Mouse (Mus musculus): ENCODE measurements around the gene Flt3l. TPM values are rescaled to one million over a fixed set of nuclear protein-coding genes. Genes with fewer than 3 reads are reported as not detected.
"Not testable (repeated sequence)": the region's sequence is repeated elsewhere in the genome, so short reads cannot be mapped to it uniquely, and the experiment has no call there.

The Flt3l gene
- total RNA-seq, 2 experiments from 2014 or later, result 18.8 to 23.1 TPM

DNA sequence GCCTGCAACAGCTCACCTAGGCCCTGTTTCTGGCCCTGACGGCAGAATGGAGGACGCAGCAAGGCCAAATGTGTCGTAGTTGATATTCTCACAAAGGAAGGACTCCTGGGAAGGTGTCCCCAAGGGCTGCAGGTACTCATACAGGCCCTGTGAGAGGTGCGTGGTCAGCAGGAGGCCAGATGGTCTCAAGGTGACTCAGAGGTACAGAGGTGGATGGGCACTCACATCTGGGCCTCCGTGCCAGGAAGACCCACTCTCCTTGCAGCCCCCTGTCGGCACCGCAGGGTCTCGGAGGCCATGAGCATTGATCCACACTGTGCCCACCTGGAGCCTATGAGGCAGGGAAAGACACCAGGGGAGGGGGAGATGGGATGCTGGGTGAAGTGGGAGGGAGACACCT, 9.2 kb upstream of the Flt3l start:
- no peak for DNase-seq (ENCODE audit: low spot score in 2 of 2)

- no peak for DNase-seq (ENCODE audit: low spot score in 2 of 2)
These were observed 8.3 kb upstream of the Flt3l start for GRCm38 (mm10) chr7:45144368-45145174.

- DNase-seq (ENCODE audit: low spot score in 2 of 2), result no peak
These were observed 5.7 kb upstream of the Flt3l start for GRCm38 (mm10) chr7:45141914-45142313.

DNA sequence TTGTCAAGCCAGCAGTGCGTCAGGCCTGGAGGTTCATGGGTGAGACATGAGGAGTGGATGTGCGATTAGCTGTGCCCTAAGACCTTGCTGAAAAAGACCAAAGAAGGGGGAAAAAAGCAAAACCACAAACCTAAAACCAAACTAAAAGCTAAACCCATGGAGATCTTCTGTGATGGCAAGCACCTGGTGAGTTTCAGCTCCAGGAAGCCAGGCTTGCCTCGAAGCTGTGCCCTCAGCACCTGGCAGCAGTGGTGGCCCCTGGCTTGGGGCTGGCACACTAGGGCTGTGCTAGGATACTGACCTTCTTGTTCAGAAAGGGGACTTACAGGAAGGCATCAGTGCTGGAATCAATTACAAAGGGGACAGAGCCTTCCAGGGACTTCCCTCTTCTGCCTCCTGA, 5.1 kb upstream of the Flt3l start:
- DNase-seq (ENCODE audit: low spot score in 2 of 2), result no peak

DNA sequence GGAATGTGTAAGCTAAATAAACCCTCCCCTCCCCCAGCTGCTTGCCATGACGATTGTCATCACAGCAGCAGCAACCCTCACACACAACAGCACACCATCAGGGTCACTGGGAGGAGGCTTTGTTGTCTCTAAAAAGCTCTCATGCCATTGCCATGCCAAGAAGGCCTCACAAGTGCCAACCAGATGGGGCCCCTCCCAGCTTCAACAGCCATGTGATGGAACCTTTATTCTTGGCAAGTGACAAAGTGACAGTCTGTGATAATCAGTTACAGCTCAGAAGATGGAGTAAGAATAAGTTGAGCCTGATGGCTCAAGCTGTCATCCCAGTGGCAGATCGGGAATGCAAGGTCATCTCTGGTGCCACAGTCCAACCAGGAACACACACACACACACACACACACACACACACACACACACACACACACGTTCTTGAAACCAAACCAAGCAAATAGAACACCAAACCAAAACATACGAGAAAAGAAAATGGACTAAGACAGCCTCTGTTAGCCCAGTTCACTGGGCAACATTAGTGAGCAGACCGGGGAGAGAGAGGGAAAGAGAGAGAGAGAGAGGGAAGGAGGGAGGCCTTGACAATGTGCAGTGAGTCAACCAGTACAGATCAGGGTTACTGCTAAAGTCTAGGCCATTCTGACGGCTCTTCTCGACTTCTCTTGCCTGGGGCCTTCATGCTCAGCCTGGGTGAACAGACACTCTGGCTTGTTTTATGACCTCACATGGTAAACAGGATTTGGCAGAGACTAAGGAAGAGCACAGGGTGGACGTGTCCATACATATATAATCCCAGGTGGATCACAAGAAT, 3.9 kb upstream of the Flt3l start:
- no peak for DNase-seq (ENCODE audit: low spot score in 2 of 2)

- DNase-seq (ENCODE audit: low spot score in 2 of 2), result no peak
These were observed 2.2 kb upstream of the Flt3l start for GRCm38 (mm10) chr7:45138403-45138802.

GRCm38 (mm10) chr7:45137171-45138006, 1.2 kb upstream of the Flt3l start:
- no peak for DNase-seq (ENCODE audit: low spot score in 2 of 2)

- no peak for DNase-seq (ENCODE audit: low spot score in 2 of 2)
These were observed 862 bp downstream of the Flt3l start for GRCm38 (mm10) chr7:45135370-45135769.

- no peak for DNase-seq (ENCODE audit: low spot score in 2 of 2)
These were observed 1.6 kb downstream of the Flt3l start for GRCm38 (mm10) chr7:45134544-45135026.

DNA sequence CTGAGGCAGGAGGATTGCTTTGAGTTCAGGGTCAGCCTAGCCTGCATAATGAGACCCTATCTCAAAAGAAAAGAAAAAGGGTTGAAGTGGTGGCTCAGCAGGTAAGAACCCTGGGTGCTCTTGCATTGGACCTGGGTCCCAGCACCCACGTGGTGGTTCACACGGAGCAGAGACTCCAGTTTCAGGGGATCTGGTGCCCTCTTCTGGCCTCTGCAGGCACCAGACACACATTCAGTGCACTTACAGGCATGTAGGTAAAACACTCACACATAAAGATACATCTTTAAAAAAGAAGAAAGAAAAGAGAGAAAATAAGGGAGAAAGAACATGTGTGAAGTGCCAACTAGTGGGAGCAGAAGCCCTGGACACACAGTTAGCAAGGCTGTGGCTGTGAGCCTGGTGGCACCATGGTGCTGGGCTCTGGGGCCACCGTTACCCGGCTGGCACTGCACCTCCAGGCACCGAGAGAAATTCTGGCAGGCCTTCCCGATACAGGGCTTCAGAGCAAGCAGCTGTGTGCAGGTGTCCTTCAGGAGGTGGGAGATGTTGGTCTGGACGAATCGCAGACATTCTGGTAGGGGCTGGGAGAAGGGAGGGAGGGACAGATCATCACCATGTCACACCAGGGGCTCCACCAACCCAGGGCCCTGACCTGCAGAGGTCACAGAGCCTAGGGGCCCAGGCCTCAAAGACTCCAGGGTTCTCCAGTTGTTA, 2.6 kb downstream of the Flt3l start:
- no peak for DNase-seq (ENCODE audit: low spot score in 2 of 2)

- no peak for DNase-seq (ENCODE audit: low spot score in 2 of 2)
These were observed 4.4 kb downstream of the Flt3l start for GRCm38 (mm10) chr7:45131850-45132249.

- DNase-seq (ENCODE audit: low spot score in 2 of 2), result no peak
These were observed 6.3 kb downstream of the Flt3l start for GRCm38 (mm10) chr7:45129776-45130512.

GRCm38 (mm10) chr7:45129318-45129717, 6.9 kb downstream of the Flt3l start:
- no peak for DNase-seq (ENCODE audit: low spot score in 2 of 2)

DNA sequence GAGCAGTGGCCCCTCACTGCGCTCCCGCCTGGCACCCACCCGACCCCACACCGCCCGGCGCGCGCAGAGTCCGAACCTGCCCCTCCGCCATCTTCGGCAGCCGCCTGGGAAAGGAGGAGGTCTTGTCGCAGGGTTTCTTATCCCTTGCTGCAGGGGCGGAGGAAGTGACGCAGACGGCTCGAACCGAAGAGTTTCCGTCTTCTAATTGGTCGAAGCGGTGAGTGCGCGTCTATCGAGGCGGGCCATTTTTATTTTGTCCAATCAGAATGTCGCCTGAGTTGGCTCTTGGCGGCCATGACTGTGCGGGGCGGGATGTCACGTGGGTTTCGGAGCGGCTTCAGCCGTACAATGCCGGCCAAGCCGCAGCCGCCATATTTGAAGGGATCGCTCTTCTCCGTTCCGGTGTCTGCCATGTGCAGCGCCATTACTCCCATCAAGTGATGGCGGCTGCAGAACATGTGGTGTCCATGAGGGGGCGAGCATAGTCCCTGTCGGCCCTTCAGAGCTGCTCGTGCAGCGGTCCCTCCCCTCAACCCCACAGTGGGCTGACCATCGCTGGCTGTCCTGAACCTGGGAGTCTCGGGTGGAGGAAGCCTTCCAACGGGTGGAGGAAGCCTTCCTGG, 7.5 kb downstream of the Flt3l start, which contains the start of gene Rpl13a:
TSS of gene Rpl13a (minus strand) at position 138 of the 623 bp plus-strand sequence.
- DNase-seq (ENCODE audit: low spot score in 2 of 2), result peak; percentile 83 to 94

DNA sequence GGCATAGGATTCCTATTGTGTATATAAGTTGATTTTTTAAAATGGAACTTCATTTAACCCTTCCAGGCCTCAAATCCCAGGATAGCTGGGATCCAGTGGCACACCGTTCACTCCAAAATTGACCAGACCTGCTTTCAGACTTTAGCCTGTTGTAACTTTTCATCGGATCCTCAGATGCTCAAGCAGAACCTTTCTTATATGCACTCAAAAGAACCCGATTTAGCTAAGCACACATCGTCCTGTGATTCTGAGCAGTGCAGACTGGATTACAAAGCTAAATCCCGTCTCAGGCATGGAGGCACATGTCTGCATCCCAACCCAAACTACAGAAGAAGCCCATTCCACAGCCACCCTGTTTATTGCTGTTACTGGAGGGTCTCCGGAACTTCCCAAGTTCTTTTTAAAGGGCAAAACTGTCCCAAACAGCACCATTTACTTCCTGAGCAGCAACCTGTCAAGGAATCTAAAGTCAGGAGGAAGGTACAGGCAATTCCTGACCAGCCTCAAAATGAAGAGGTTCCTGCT, 8.5 kb downstream of the Flt3l start:
- no peak for DNase-seq (ENCODE audit: low spot score in 2 of 2)

DNA sequence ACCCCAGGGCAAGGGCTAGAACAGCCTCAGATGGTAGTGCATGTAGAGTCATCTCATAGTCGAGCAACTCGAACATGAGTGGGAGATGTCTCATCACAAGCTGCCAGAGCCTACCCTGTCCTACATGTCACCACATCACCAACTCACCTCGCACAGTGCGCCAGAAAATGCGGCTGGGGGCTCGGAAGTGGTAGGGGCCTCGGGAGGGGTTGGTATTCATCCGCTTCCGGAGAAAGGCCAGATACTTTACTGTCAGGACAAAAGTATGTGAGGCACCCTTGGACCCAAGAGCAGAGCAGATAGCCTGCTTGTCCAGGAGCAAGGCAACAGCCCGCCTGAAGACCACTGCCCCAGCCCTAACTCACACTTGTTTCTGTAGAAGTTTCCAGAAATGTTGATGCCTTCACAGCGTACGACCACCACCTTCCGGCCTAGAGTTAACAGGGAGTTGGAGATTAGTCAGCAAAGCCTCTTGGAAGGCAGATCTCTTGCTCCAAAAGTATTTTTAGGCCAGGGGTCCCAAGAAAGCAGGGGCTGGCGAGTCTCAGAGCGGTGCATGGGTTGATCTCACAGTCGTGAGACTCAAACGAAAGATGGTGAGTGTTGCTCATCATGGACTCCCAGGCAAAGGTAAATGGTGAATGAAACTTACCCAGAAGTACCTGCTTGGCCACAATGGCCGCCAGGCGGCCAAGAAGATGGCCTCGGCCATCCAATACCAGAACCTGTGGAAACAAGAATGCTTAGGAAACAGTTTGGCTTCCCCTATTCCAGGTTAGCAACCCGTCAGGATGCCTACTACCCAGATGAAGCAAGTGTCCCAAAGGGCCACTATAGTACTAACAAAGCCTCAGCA, 9.2 kb downstream of the Flt3l start:
- DNase-seq (ENCODE audit: low spot score in 2 of 2), result no peak

DNA sequence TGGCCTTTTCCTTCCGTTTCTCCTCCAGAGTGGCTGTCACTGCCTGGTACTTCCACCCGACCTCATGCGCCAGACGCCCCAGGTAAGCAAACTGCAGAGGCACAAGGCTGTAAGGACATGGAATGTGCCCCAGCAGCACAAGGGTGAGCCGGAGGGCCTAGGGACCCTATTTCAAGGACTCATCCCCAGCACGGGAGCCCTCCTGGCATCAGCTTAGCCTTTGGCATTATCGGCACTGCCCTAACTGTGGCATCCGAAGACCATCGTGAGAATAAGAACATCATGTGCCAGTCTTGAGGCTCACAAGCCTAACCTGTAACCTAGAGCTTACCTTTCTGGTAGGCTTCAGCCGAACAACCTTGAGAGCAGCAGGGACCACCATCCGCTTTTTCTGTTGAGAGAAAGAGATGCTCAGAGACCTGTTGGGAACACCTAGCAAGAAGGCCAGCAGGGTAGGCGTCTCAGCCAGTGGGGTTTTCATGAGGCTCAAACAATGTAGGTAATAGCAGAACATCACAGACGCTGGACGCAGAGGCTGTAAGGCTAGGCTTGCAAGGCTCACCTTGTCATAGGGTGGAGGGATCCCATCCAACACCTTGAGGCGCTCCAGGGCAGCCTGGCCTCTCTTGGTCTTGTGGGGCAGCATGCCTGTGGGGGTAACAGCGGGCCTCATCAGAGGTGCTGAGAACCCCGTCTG, 9.9 kb downstream of the Flt3l start:
- no peak for DNase-seq (ENCODE audit: low spot score in 2 of 2)

- DNase-seq (ENCODE audit: low spot score in 2 of 2), result not testable (repeated sequence)
These were observed 10.6 kb downstream of the Flt3l start for GRCm38 (mm10) chr7:45125649-45126048.

All from adrenal gland, postnatal 4 days (tissue).